Mouse (Mus musculus): ENCODE data around the gene Gm5447.

Gene Gm5447

GRCm38 (mm10) chr13:30973501-30974246, at the start of gene Gm5447, which contains the start of gene Exoc2:
Gene Gm5447 (plus strand): TSS chr13:30974204.
Gene Exoc2 (minus strand): TSS chr13:30974093.
- peak; percentile 82 to 85 for DNase-seq

- DNase-seq = no peak
Measured at GRCm38 (mm10) chr13:30924269-30924668, 49.7 kb upstream of the Gm5447 start.

GRCm38 (mm10) chr13:30929119-30929518, 44.9 kb upstream of the Gm5447 start:
- no peak for DNase-seq

GRCm38 (mm10) chr13:30931613-30932012, 42.4 kb upstream of the Gm5447 start:
- no peak for DNase-seq

- no peak for DNase-seq
Measured at GRCm38 (mm10) chr13:30932972-30933371, 41.0 kb upstream of the Gm5447 start.

- DNase-seq = no peak
Measured at GRCm38 (mm10) chr13:30945788-30946187, 28.2 kb upstream of the Gm5447 start.

- no peak for DNase-seq
Measured at GRCm38 (mm10) chr13:30947129-30947528, 26.9 kb upstream of the Gm5447 start.

- no peak for DNase-seq
Measured at GRCm38 (mm10) chr13:30947540-30947939, 26.5 kb upstream of the Gm5447 start, which contains the start of gene Hus1b. Gene Hus1b (minus strand): TSS chr13:30947759.

- DNase-seq = no peak
Measured at GRCm38 (mm10) chr13:30949181-30949580, 24.8 kb upstream of the Gm5447 start.

- no peak for DNase-seq
Measured at GRCm38 (mm10) chr13:30952044-30952443, 22.0 kb upstream of the Gm5447 start.

- no peak for DNase-seq
Measured at GRCm38 (mm10) chr13:30953580-30953979, 20.4 kb upstream of the Gm5447 start.

GRCm38 (mm10) chr13:30960714-30961113, 13.3 kb upstream of the Gm5447 start:
- DNase-seq = no peak

GRCm38 (mm10) chr13:30961932-30962331, 12.1 kb upstream of the Gm5447 start:
- DNase-seq = no peak

- DNase-seq = no peak
Measured at GRCm38 (mm10) chr13:30966507-30966911, 7.5 kb upstream of the Gm5447 start.

GRCm38 (mm10) chr13:30968311-30968710, 5.7 kb upstream of the Gm5447 start:
- DNase-seq = no peak

GRCm38 (mm10) chr13:30971047-30971446, 3.0 kb upstream of the Gm5447 start:
- DNase-seq = no peak

- peak; percentile 60 to 78 for DNase-seq
Measured at GRCm38 (mm10) chr13:30972102-30972501, 1.9 kb upstream of the Gm5447 start.

GRCm38 (mm10) chr13:30974247-30974630, 235 bp downstream of the Gm5447 start:
- no peak for DNase-seq

GRCm38 (mm10) chr13:30976536-30977084, 2.6 kb downstream of the Gm5447 start:
- peak; percentile 21 to 51 for DNase-seq

- DNase-seq = no peak
Measured at GRCm38 (mm10) chr13:30978224-30978623, 4.2 kb downstream of the Gm5447 start.

- peak; percentile 55 to 57 for DNase-seq
Measured at GRCm38 (mm10) chr13:30981666-30982065, 7.7 kb downstream of the Gm5447 start.

GRCm38 (mm10) chr13:30985275-30985597, 11.2 kb downstream of the Gm5447 start:
- DNase-seq = no peak

GRCm38 (mm10) chr13:30985598-30986466, 11.8 kb downstream of the Gm5447 start:
- DNase-seq = no peak
